Mouse (Mus musculus) MEL (cell line): Measurements from ENCODE around the gene Mdga1. TPM values are rescaled to one million over a fixed set of nuclear protein-coding genes. Genes with fewer than 3 reads are reported as not detected.

Source experiments
- DNase-seq: peaks from one replicate; pipeline ENCODE4 v3.0.0; 2011; ENCODE audit warnings: low read depth, low spot score
- H3K27ac ChIP-seq: 2 replicates; pipeline ENCODE4 v1.5.1; 2012; ENCODE audit warnings: low read depth, mild to moderate bottlenecking, control low read depth, low read length, moderate library complexity; ENCODE audit not compliant: control insufficient read depth
- H3K27me3 ChIP-seq, 2 experiments: fragments of 150-350 bp in 1 of 2; sonication (generic) in 1 of 2; 2 replicates each; pipeline ENCODE4 v1.6.1; 2012; ENCODE audit warnings: low read length in 2 of 2, mild to moderate bottlenecking in 2 of 2, improper control_type of control experiment in 1 of 2, moderate library complexity in 1 of 2; ENCODE audit not compliant: insufficient read depth in 2 of 2, control insufficient read depth in 1 of 2
- H3K36me3 ChIP-seq, 2 experiments: 2 replicates each; pipeline ENCODE4 v1.6.1; 2012 to 2014; ENCODE audit warnings: low read length in 2 of 2, improper control_type of control experiment in 1 of 2, inconsistent platforms in 1 of 2, mild to moderate bottlenecking in 1 of 2; ENCODE audit not compliant: insufficient read depth in 2 of 2, control insufficient read depth in 1 of 2
- H3K4me1 ChIP-seq, 2 experiments: fragments of 150-350 bp in 1 of 2; sonication (generic) in 1 of 2; 2 replicates each; pipeline ENCODE4 v1.6.1; 2012; ENCODE audit warnings: low read length in 2 of 2, improper control_type of control experiment in 1 of 2, mild to moderate bottlenecking in 1 of 2; ENCODE audit not compliant: insufficient read depth in 2 of 2, control insufficient read depth in 1 of 2
- H3K4me3 ChIP-seq, 2 experiments: fragments of 150-350 bp in 1 of 2; sonication (generic) in 1 of 2; 2 replicates each; pipeline ENCODE4 v1.5.1; 2012; ENCODE audit warnings: low read depth in 2 of 2, low read length in 2 of 2, mild to moderate bottlenecking in 2 of 2, moderate library complexity in 2 of 2, control low read depth in 1 of 2, improper control_type of control experiment in 1 of 2; ENCODE audit not compliant: control insufficient read depth in 1 of 2, insufficient read depth in 1 of 2
- H3K79me2 ChIP-seq: 2 replicates; pipeline ENCODE4 v1.6.1; 2012; ENCODE audit warnings: mild to moderate bottlenecking, low read length, moderate library complexity; ENCODE audit not compliant: control insufficient read depth, poor library complexity, insufficient read depth
- H3K9ac ChIP-seq: 2 replicates; pipeline ENCODE4 v1.6.1; 2012; ENCODE audit warnings: low read depth, mild to moderate bottlenecking, control low read depth, low read length, moderate library complexity; ENCODE audit not compliant: control insufficient read depth, poor library complexity, severe bottlenecking
- H3K9me3 ChIP-seq: fragments of 150-350 bp; sonication (generic); replicated peaks from 2 replicates; pipeline ENCODE4 v1.6.1; 2012; ENCODE audit warnings: mild to moderate bottlenecking, low read length, improper control_type of control experiment, moderate library complexity; ENCODE audit not compliant: insufficient read depth
- CHD1 ChIP-seq: IDR thresholded peaks from 2 replicates; pipeline ENCODE4 v1.6.1; 2012; ENCODE audit warnings: low read depth, mild to moderate bottlenecking, inconsistent platforms, low read length, improper control_type of control experiment
- E2F4 ChIP-seq: IDR thresholded peaks from 2 replicates; pipeline ENCODE4 v1.6.1; 2011; ENCODE audit warnings: low read depth, low read length, improper control_type of control experiment, borderline replicate concordance
- ETS1 ChIP-seq: IDR thresholded peaks from 2 replicates; pipeline ENCODE4 v1.6.1; 2012; ENCODE audit warnings: low read depth, mild to moderate bottlenecking, inconsistent platforms, low read length, improper control_type of control experiment, moderate library complexity
- GABPA ChIP-seq: IDR thresholded peaks from 2 replicates; pipeline ENCODE4 v1.6.1; 2012; ENCODE audit warnings: low read depth, mild to moderate bottlenecking, inconsistent platforms, low read length, improper control_type of control experiment, moderate library complexity
- KAT2A ChIP-seq: conservative IDR thresholded peaks from 2 replicates; pipeline ENCODE4 v1.6.1; 2012; ENCODE audit warnings: low read depth, low read length, improper control_type of control experiment, inconsistent platforms
- MAFK ChIP-seq: IDR thresholded peaks from 2 replicates; pipeline ENCODE4 v1.6.1; 2011; ENCODE audit warnings: low read depth, mild to moderate bottlenecking, low read length, improper control_type of control experiment, borderline replicate concordance
- MAX ChIP-seq: IDR thresholded peaks from 2 replicates; pipeline ENCODE4 v1.6.1; 2011; ENCODE audit warnings: low read length, improper control_type of control experiment
- MAZ ChIP-seq: IDR thresholded peaks from 2 replicates; pipeline ENCODE4 v1.6.1; 2012; ENCODE audit warnings: low read depth, mild to moderate bottlenecking, inconsistent platforms, low read length, improper control_type of control experiment
- MEF2A ChIP-seq: IDR thresholded peaks from 2 replicates; pipeline ENCODE4 v1.6.1; 2014; ENCODE audit warnings: low read depth, mild to moderate bottlenecking, inconsistent platforms, low read length, improper control_type of control experiment; ENCODE audit not compliant: poor library complexity, insufficient replicate concordance, severe bottlenecking; ENCODE audit errors: extremely low read depth
- MXI1 ChIP-seq: IDR thresholded peaks from 2 replicates; pipeline ENCODE4 v1.6.1; 2011; ENCODE audit warnings: mild to moderate bottlenecking, low read depth, low read length, improper control_type of control experiment
- MYB ChIP-seq: IDR thresholded peaks from 2 replicates; pipeline ENCODE4 v1.6.1; 2011; ENCODE audit warnings: mild to moderate bottlenecking, low read depth, low read length, improper control_type of control experiment
- MYC ChIP-seq: IDR thresholded peaks from 2 replicates; pipeline ENCODE4 v1.6.1; 2011; ENCODE audit warnings: low read depth, mild to moderate bottlenecking, low read length, improper control_type of control experiment, moderate library complexity
- NRF1 ChIP-seq: IDR thresholded peaks from 2 replicates; pipeline ENCODE4 v1.6.1; 2014; ENCODE audit warnings: low read depth, mild to moderate bottlenecking, inconsistent platforms, low read length, improper control_type of control experiment, moderate library complexity; ENCODE audit not compliant: poor library complexity, insufficient read depth, severe bottlenecking
- POLR2A ChIP-seq, 2 experiments: IDR thresholded peaks; 2 replicates each; pipeline ENCODE4 v1.6.1; 2011 to 2012; ENCODE audit warnings: low read length in 2 of 2, mild to moderate bottlenecking in 2 of 2, control low read depth in 1 of 2, improper control_type of control experiment in 1 of 2, low read depth in 1 of 2, moderate library complexity in 1 of 2; ENCODE audit not compliant: control insufficient read depth in 1 of 2, insufficient read depth in 1 of 2, poor library complexity in 1 of 2
- POLR2AphosphoS2 ChIP-seq: IDR thresholded peaks from 2 replicates; pipeline ENCODE4 v1.6.1; 2011; ENCODE audit warnings: low read length, improper control_type of control experiment
- POLR2AphosphoS5 ChIP-seq: IDR thresholded peaks from 2 replicates; pipeline ENCODE4 v1.6.1; 2012; ENCODE audit warnings: low read depth, borderline replicate concordance, mild to moderate bottlenecking, inconsistent platforms, low read length, moderate library complexity, mixed read lengths
- RCOR1 ChIP-seq: IDR thresholded peaks from 2 replicates; pipeline ENCODE4 v1.6.1; 2012; ENCODE audit warnings: low read depth, mild to moderate bottlenecking, inconsistent platforms, low read length, improper control_type of control experiment
- SIN3A ChIP-seq: IDR thresholded peaks from 2 replicates; pipeline ENCODE4 v1.6.1; 2012; ENCODE audit warnings: low read length, improper control_type of control experiment, inconsistent platforms
- SMC3 ChIP-seq: IDR thresholded peaks from 2 replicates; pipeline ENCODE4 v1.6.1; 2011; ENCODE audit warnings: low read depth, low read length, improper control_type of control experiment
- TBP ChIP-seq: IDR thresholded peaks from 2 replicates; pipeline ENCODE4 v1.8.0; 2011; ENCODE audit warnings: low read depth, low read length, improper control_type of control experiment
- TCF12 ChIP-seq: IDR thresholded peaks from 2 replicates; pipeline ENCODE4 v1.6.1; 2014; ENCODE audit warnings: low read depth, mild to moderate bottlenecking, inconsistent platforms, low read length, improper control_type of control experiment, moderate library complexity
- UBTF ChIP-seq: IDR thresholded peaks from 2 replicates; pipeline ENCODE4 v1.6.1; 2012; ENCODE audit warnings: low read depth, mild to moderate bottlenecking, inconsistent platforms, low read length, improper control_type of control experiment, moderate library complexity, borderline replicate concordance; ENCODE audit not compliant: insufficient read depth
- USF1 ChIP-seq: IDR thresholded peaks from 2 replicates; pipeline ENCODE4 v1.6.1; 2014; ENCODE audit warnings: low read depth, mild to moderate bottlenecking, inconsistent platforms, low read length, improper control_type of control experiment, moderate library complexity
- USF2 ChIP-seq, 2 experiments: IDR thresholded peaks; 2 replicates each; pipeline ENCODE4 v1.6.1; 2011 to 2012; ENCODE audit warnings: improper control_type of control experiment in 2 of 2, low read length in 2 of 2, borderline replicate concordance in 1 of 2, inconsistent platforms in 1 of 2, low read depth in 1 of 2, mild to moderate bottlenecking in 1 of 2; ENCODE audit not compliant: insufficient read depth in 1 of 2
- ZKSCAN1 ChIP-seq: IDR thresholded peaks from 2 replicates; pipeline ENCODE4 v1.6.1; 2012; ENCODE audit warnings: low read depth, mild to moderate bottlenecking, inconsistent platforms, low read length, improper control_type of control experiment, moderate library complexity
- ZMIZ1 ChIP-seq: IDR thresholded peaks from 2 replicates; pipeline ENCODE4 v1.6.1; 2012; ENCODE audit warnings: low read depth, mild to moderate bottlenecking, inconsistent platforms, low read length, improper control_type of control experiment, moderate library complexity
- ZNF384 ChIP-seq: IDR thresholded peaks from 2 replicates; pipeline ENCODE4 v1.6.1; 2012; ENCODE audit warnings: low read depth, mild to moderate bottlenecking, inconsistent platforms, low read length, improper control_type of control experiment
- polyA plus RNA-seq, 2 experiments: library from polyadenylated mRNA; stranded (reverse) in 1 of 2; unstranded in 1 of 2; fragments of >175 nt in 1 of 2; fragments of >200 nt in 1 of 2; gene quantifications; 2 replicates each; pipeline versions ENCODE4 v1.2.1 to v1.2.4; 2012; ENCODE audit warnings: low replicate concordance in 2 of 2, low read depth in 1 of 2; ENCODE audit not compliant: insufficient read length in 2 of 2, insufficient read depth in 1 of 2, missing spikeins in 1 of 2
- total RNA-seq: library from RNA; depleted of rRNA; stranded (reverse); fragments of 300-350 nt; gene quantifications from 2 replicates; pipeline ENCODE4 v1.2.3, GENCODE M21; 2012

The Mdga1 gene
- total and polyA plus RNA-seq, 3 experiments, result 0.27 to 2.3 TPM; not detected in 1

DNA sequence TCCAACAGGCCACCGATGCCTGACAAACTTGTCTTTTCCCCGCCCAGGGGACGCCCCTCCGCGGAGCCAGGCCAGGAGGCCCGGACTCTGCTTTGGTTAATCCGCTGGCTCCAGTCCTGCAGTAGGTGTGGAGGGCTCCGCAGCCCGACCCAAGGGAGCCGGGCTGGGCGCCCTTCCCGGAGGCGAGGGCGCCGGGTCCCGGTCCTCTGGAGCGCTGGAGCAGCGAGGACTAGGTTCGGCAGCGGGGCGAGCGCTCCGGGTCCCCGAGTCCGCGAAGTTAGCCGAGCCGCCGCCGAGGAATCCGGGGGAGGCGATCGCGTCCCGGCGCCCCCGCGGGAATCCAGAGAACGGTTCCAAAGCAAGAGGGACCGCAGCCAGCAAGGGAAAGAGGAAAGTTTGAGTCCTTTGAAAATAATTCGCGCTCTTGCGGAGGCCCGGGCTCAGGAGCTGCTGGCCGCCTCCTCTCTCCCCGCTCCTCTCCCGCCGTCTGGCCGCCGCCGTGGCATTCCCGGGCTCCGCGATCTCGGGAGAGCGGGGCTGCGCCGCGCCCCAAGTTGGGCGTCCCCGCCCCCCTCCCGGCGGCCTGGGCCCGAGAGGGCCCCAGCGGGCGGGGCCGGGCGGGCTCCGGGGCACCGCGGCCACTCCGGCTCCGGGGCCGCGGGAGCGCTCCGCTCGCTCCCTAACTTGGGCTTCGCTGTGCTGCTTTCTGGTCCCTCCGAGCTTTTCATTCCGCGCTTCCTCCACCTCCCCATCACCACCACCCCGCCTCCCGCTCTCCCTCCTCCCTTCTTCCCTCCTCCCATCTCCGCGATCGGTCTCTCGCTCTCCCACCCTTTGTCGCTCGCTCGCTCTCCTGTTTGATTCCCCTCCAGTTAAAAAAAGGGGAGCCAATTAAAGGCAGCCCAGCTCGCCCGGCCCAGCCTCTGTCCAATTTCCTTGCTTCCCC lies 81.7 kb downstream of the Mdga1 start:
- no peak overlapping the region for H3K4me3 ChIP-seq
- H3K79me2 ChIP-seq, result no peaks in the 10 kb centered on the region
- DNase-seq, result no peak
- H3K4me1 ChIP-seq, result no peaks in the 10 kb centered on the region
- H3K27ac ChIP-seq, result no peak overlapping the region
- H3K9ac ChIP-seq, result no peak overlapping the region
- H3K36me3 ChIP-seq, result no peaks in the 10 kb centered on the region
- H3K9me3 ChIP-seq, result no peaks in the 10 kb centered on the region
- TF ChIP-seq UBTF (no peak), ZKSCAN1 (no peak), MEF2A (no peak), USF2 (IDR thresholded peaks at IDR 0.05; ENCODE audit: borderline replicate concordance in 1 of 2, insufficient read depth in 1 of 2, low read depth in 1 of 2, low read length in 2 of 2) (no peak), TCF12 (no peak), NRF1 (no peak), E2F4 (no peak), CHD1 (no peak), MYB (no peak), POLR2AphosphoS2 (no peak), ZNF384 (no peak), POLR2AphosphoS5 (no peak), SMC3 (no peak)
- H3K27me3 ChIP-seq, result no peaks in the 10 kb centered on the region; a peak in 1 of 4 replicates

DNA sequence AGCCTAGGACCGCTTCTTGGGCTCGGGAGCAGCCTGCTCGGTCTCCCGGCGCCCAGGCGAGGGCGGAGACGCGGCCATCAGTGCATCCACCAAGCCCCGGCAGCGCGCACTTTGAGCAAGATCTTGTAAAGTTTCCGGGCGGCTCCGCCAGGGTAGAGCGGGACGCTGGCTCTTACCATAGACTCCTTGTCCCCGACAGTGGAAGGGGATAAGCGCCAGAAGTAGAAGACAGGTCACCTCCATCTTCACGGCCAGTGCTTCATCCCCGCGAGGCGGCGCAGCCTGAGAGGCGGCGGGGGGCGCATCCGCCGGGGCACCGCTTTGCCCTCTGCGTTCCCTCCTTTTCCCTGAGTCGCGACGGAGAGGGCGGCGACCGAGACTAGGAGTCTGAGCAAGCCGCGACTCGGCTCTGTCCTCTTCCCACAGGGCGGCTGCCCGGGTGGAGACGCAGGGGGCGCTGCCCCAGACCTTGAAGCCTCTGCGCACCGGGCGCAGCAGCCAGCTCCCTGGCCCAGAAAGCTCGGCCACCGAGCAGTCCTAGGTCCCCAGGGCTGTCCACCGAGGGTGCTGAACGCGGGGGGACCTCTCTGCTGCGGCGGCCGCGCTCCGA lies 82.5 kb downstream of the Mdga1 start:
- Histone ChIP-seq H3K27me3 (no peaks in the 10 kb centered on the region; a peak in 1 of 4 replicates), H3K36me3 (no peaks in the 10 kb centered on the region), H3K9ac (no peak overlapping the region), H3K27ac (no peak overlapping the region), H3K9me3 (no peaks in the 10 kb centered on the region), H3K79me2 (no peaks in the 10 kb centered on the region), H3K4me1 (no peaks in the 10 kb centered on the region), H3K4me3 (no peak overlapping the region)
- TF ChIP-seq ZMIZ1, result no peak
- no peak for TF ChIP-seq MAFK
- no peak for TF ChIP-seq USF2 (IDR thresholded peaks at IDR 0.05; ENCODE audit: borderline replicate concordance in 1 of 2, insufficient read depth in 1 of 2, low read depth in 1 of 2, low read length in 2 of 2)
- no peak for TF ChIP-seq MAZ
- no peak for TF ChIP-seq MAX
- TF ChIP-seq MXI1, result no peak
- TF ChIP-seq KAT2A, result no peak
- TF ChIP-seq POLR2A (IDR thresholded peaks at IDR 0.05; ENCODE audit: control insufficient read depth in 1 of 2, insufficient read depth in 1 of 2, low read depth in 1 of 2, low read length in 2 of 2, poor library complexity in 1 of 2), result no peak
- no peak for TF ChIP-seq MYB
- TF ChIP-seq E2F4, result no peak
- no peak for TF ChIP-seq TBP
- TF ChIP-seq POLR2AphosphoS2, result no peak
- no peak for TF ChIP-seq ETS1
- no peak for TF ChIP-seq RCOR1
- TF ChIP-seq SIN3A, result no peak
- TF ChIP-seq USF1, result no peak
- no peak for TF ChIP-seq MYC
- no peak for TF ChIP-seq GABPA
- no peak for DNase-seq
